Mouse (Mus musculus) embryonic stem cell, embryonic (primary cell): ENCODE results near the gene Gna15.

ENCODE experiments used
- CTCF ChIA-PET, 4 experiments: fragments of 300-600 bp in 2 of 4; fragments of 350-600 bp in 2 of 4; sonication (Branson Sonifier 250); formaldehyde crosslinking; loops; one replicate each; lab custom pipeline; 2022; ENCODE audit warnings: inconsistent platforms in 2 of 4; lab: Charles Lee
- POLR2A ChIA-PET, 4 experiments: fragments of 300-600 bp in 2 of 4; fragments of 350-600 bp in 2 of 4; sonication (Branson Sonifier 250); formaldehyde crosslinking; loops; one replicate each; lab custom pipeline; 2022; ENCODE audit warnings: antibody characterized with exemption in 4 of 4, inconsistent platforms in 1 of 4; lab: Charles Lee

Gene Gna15

DNA sequence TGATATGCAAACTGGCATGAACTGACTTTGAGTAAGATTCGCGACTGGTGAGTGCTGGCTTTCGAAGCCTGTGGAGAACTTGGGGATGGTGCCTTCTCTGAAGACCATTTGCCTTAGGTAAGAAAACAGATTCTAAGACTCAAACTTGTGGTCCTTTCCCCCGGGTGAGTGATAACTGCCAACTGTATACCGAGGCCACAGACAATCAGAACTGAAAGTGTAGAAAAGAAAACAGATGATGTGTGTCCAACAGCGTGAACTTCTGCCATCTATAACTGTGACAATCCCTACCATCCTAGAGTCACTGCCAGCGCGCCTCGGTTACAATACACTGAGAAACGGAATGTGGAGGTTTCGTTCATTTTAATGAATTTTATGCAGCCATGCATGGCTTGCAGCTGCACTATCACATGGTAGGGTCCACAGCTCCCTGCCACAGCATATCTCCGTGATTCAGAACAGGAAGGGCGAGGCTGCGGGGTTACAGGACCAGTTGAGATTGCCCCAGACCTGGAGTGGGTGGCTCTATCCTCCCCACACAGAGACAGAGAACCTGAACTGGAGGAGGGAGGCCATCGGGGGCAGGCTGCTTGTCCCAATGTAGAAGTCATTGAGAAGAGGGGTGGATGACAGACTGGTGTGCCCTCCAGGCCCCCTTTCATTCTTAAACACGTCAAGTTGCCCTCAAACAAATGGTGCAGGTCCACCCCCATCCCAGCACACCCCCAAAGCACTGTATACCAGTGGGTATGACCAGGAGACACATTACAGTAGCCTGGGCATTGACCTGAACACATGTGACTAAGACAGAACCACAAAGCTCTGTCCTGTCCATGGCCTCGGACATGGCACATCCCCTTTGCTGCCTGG, 26.4 kb downstream of the Gna15 start:
- ChIA-PET CTCF (interaction anchor here in 2 of 4 experiments (0.6 to 2.4 kb wide), 7 partner anchors 13 to 205 kb away, joined by 3 to 10 read pairs (median 4); partner anchors contain the start of genes Celf5 (in 1 of the 2) and Pip5k1c (in 1 of the 2)), POLR2A (interaction anchor here in 2 of 4 experiments (0.6 to 5.5 kb wide), 15 partner anchors 9 to 205 kb away, joined by 3 to 60 read pairs (median 3); partner anchors contain the start of genes Celf5 (in 1 of the 2) and Pip5k1c (in 1 of the 2))

DNA sequence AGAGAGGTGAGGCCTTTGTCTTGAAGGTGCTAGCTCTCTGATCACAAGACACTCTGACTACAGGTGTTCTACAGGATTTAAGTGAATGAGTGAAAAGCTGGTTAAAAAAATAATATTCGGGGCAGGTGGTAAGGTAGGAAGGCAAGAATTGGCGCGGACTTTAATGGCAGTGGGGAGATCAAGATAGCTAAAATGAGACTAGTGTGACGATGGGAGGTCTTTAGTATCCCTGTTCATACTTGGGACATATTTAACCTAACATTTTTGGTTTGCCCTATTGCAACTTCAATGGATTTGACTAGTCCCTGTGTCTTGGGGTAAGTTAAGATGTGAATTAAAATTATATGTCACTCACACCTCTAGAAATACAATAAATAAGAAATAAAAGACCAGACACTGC, 27.1 kb downstream of the Gna15 start:
- POLR2A ChIA-PET: interaction anchor here in 3 of 4 experiments (0.6 to 5.5 kb wide), 47 partner anchors 9 to 567 kb away, joined by 3 to 60 read pairs (median 4); partner anchors contain the start of genes Pip5k1c (in 2 of the 3), Cactin (in 1 of the 3), Celf5 (in 1 of the 3) and Eef2 (in 1 of the 3)
- CTCF ChIA-PET: interaction anchor here in 3 of 4 experiments (0.6 to 2.5 kb wide), 25 partner anchors 11 to 616 kb away, joined by 3 to 13 read pairs (median 3); partner anchors contain the start of genes Celf5 (in 2 of the 3), Gna11 (in 1 of the 3) and Pip5k1c (in 1 of the 3)

DNA sequence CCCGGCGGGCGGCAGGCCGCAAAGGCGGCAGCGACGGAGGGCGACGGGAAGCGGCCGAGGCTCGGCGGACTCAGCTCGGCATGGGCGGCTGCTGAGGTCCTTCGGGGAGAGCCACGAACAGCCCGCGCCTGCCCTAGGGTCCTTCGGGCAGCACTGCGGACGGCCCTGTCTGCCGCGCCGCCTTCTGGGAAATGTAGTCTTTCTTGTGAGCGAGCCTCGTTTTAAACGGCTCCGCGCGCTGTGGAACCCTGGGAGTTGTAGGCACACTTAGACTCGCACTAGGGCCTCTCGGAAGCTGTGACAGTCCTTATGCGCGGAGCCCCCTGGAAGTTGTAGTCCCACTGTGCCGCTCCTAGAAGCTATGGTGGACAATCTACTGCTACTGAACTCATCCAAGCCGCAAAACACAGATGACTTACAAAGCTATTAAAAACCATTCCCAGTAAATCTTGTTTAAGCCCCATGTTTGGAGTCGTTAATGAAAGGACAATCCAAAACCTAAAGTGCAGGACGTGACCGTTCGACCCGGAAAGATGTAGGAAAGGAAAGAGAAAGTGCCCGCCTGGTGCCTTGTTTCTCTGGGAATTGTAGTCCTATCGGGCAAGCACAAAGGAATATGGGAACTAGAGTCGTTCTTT, 27.6 kb downstream of the Gna15 start, which contains the start of gene Ncln:
TSS of gene Ncln (minus strand) at position 129 of the 638 bp plus-strand sequence.
- ChIA-PET POLR2A (interaction anchor here (0.5 to 5.5 kb wide), 53 partner anchors 8 to 567 kb away, joined by 3 to 60 read pairs (median 4); partner anchors contain the start of genes Pip5k1c (in 2 of the 4), Cactin (in 1 of the 4), Celf5 (in 1 of the 4) and Eef2 (in 1 of the 4)), CTCF (interaction anchor here (0.5 to 2.5 kb wide), 31 partner anchors 8 to 615 kb away, joined by 3 to 13 read pairs (median 3); partner anchors contain the start of genes Celf5 (in 2 of the 4), Gna11 (in 1 of the 4) and Pip5k1c (in 1 of the 4))

DNA sequence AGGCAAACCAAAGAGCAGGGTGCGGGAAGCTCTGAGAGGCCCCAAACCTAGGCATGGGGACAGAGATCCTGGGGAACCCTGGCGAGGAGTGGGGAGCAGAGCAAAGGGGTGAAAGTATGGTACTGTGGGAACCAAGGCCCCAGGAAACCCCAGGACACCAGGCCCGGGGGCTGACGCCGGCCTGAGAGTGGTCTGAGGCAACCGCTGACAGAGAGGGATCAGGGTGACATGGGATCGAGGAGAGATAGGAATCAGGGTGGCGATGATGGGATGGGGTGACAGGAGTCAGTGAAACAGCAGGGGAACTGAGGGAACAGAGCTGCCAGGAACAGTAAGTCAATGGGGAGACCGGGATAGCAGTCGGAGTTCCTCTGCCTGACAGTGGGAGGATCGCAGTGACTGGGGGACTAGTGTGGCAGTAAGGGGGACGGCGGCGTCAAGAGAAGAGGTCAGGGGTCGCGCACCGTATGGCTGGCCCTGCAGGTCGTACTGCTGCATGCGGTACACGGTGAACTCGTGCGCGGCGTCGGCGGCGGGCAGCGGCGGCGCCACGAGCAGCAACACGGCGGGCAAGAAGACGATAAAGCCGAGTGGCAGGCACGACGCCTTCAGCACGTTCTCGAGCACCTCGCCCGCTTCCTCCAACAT, 28.3 kb downstream of the Gna15 start:
- CTCF ChIA-PET: interaction anchor here (0.5 to 2.5 kb wide), 24 partner anchors 8 to 470 kb away, joined by 3 to 13 read pairs (median 3); partner anchors contain the start of genes Celf5 (in 2 of the 4), Diras1 (in 1 of the 4), Gna11 (in 1 of the 4) and Pip5k1c (in 1 of the 4)
- POLR2A ChIA-PET: interaction anchor here (0.5 to 5.5 kb wide), 41 partner anchors 8 to 566 kb away, joined by 3 to 60 read pairs (median 4); partner anchors contain the start of genes Cactin (in 1 of the 4), Eef2 (in 1 of the 4), Gadd45b (in 1 of the 4) and Gna11 (in 1 of the 4)

DNA sequence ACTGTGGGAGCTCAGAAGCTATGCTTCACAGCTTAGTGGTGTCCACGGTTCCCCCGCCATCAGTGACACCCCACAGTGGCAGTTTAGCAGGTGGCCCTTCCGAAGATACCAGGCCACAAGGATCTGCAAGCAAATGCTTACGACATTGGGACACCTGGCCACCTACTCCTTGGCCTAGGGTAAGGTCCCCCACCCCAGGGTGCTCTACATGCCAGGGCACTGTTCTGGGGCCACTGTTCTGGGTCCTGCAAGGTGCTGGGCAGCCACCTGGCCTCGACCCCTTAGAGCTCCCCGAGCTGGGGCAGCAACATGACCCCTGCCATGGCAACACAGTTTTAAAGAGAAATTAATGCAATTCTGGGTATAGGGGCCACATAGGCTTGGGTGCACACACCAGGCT, 28.9 kb downstream of the Gna15 start:
- POLR2A ChIA-PET: interaction anchor here in 3 of 4 experiments (0.7 to 5.5 kb wide), 13 partner anchors 9 to 93 kb away, joined by 3 to 60 read pairs (median 9); partner anchors contain the start of genes Celf5 (in 1 of the 3) and Gna11 (in 1 of the 3)
- CTCF ChIA-PET: interaction anchor here in 3 of 4 experiments (0.5 to 2.5 kb wide), 8 partner anchors 10 to 469 kb away, joined by 3 to 8 read pairs (median 3); partner anchors contain the start of gene Diras1 (in 1 of the 3)

DNA sequence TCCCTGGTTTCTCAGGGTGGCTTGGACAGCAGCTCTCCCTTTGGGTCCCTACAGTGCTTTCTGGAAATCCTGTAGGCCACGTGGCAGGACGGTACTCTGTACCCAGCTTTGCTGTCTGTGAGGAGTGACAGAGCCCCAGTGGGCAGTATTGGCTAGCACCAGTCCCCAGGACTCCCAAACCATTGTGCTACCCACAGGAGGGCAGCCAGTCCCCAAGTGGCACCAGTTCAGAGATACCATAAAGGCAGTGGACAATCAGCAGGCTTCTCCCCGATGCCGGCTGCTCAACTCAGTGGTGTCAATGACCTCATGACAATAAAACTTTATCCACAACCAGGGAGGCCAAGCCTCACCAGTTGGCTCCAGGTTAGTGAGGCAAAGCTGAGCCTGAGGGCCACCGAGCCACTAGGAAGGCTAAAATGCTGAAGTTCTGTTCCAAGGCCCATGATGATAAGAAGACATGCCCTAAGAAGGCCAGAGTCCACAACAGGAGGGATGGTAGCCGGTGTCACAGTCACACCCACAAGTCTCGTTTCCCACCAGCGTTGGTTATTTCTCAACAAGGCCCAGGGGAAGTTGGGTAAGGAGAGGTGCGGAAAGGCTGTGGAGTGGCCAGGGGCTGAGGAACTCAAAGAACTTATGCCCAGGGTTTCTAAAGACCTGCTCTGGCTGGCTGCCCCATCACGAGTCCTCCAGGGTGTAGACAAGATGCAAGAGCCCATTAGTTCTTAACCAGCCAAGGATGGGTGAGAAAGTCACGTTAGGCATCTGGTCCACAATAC, 29.6 kb downstream of the Gna15 start:
- CTCF ChIA-PET: interaction anchor here in 2 of 4 experiments (1.0 to 2.5 kb wide), 7 partner anchors 8 to 276 kb away, joined by 3 to 8 read pairs (median 4); no protein-coding TSS in a partner anchor
- POLR2A ChIA-PET: interaction anchor here in 3 of 4 experiments (0.5 to 5.5 kb wide), 11 partner anchors 8 to 1653 kb away, joined by 3 to 60 read pairs (median 10); partner anchors contain the start of genes Celf5 (in 1 of the 3) and Gna11 (in 1 of the 3)

DNA sequence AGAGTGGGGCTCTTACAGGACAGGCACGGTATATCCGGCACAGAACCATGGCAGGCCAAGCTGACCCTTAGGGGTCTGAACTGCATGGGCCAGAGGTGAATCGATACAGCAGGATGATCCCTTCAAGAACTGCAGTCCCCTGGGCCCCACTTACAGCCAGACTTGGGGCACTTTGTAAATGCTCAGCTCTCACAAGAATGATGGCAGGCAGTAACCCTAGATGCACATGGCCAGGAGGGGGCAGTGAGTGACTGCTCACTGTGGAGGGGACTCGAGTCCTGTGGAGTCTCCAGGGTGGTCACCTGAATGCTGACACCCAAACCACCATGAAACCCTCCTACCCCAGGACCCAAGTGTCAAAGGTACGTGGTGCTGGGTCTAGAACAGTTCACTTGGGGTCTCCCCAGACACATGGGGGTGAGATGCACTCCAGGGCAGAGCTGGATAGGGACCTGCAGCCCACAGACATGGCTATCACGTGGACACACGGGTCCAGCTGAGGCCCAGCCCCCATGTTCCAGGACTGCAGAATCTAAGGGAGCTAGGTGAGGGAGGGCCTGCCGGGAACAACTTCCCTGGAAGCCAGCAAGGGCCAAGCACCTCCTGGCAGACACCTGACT, 30.3 kb downstream of the Gna15 start:
- CTCF ChIA-PET: interaction anchor here in 2 of 4 experiments (0.6 to 1.8 kb wide), 5 partner anchors 9 to 58 kb away, joined by 3 to 5 read pairs (median 4); no protein-coding TSS in a partner anchor
- POLR2A ChIA-PET: interaction anchor here in 2 of 4 experiments (1.1 to 5.5 kb wide), 6 partner anchors 9 to 92 kb away, joined by 3 to 60 read pairs (median 4); no protein-coding TSS in a partner anchor

DNA sequence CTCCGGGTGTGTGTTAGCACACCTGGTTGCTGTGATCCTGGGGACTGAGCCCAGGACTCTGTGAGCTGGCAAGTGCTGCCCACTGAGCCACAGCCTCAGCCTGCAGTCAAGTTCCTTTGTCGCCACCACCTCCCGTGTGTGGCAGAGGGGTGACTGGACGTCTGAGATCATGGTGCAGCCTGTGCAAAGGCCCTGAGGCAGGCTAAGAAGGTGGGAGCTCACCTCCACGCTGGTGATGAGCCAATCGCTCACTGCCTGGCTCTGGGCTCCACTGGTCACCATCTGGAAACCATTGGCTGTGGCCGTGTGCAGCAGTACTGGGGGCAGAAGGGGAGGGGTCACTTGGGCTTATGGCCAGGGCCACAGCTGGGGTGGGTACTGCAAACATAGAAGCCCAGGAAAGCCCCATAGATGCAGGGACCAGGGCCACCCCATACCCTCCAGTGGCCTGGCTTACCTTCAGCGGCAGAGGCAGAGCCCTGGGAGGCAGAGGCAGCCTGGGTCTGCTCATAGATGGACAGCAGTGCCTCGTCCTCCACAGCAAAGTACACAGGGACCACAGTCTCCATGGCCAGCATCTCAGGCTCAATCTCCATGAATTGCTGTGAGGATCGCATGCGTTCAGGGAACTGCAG, 31.3 kb downstream of the Gna15 start:
- ChIA-PET CTCF (interaction anchor here in 1 of 4 experiments (1.3 to 1.7 kb wide), 2 partner anchors 9 to 10 kb away, joined by 5 read pairs; no protein-coding TSS in a partner anchor), POLR2A (interaction anchor here in 2 of 4 experiments (1.1 to 1.7 kb wide), 3 partner anchors 9 to 27 kb away, joined by 3 to 4 read pairs (median 3); no protein-coding TSS in a partner anchor)

DNA sequence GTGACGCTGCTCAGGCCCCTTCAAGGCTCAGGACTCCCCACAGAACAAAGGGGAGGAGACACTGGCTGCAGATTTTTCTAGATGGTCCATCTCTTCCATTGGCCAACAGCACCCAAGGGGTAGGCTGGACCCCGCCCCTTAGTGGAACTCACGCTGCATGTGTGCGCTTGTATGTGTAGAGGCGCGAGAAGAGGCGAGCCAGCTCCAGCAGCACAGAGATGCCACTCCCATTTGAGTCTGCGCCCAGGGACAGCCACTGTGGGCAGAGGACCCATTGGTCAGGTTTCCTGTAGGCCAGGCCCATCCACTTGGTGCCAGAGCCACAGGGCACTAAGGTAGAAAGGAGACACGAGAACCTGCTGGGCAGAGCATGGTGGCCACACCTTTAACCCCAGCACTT, 33.0 kb downstream of the Gna15 start:
- ChIA-PET CTCF (interaction anchor here in 2 of 4 experiments (0.9 to 1.7 kb wide), 3 partner anchors 12 to 59 kb away, joined by 3 to 5 read pairs (median 3); no protein-coding TSS in a partner anchor), POLR2A (interaction anchor here in 2 of 4 experiments (0.8 to 3.4 kb wide), 4 partner anchors 15 to 63 kb away, joined by 3 to 19 read pairs (median 4); no protein-coding TSS in a partner anchor)

DNA sequence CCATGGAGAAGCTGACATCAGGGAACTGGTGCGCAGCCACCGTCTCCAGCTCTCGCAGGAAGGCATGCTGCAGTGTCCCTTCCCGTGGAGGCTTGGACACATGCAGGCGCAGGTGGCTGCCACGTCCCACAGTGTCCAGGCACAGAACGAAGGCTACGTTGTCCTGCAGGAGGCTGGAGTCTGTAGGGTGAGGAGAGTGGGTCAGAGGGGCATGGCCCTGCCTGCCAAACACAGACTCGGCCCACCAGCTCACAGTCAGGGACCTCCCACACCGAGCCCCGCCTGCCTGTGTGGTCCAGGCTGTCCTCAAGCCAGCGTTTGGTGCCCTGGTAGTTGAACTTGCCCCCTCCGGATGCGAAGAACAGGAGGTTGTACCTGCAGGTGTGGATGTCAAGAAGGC, 34.1 kb downstream of the Gna15 start:
- POLR2A ChIA-PET: interaction anchor here in 2 of 4 experiments (0.8 to 3.4 kb wide), 3 partner anchors 18 to 65 kb away, joined by 3 to 19 read pairs (median 4); no protein-coding TSS in a partner anchor
- CTCF ChIA-PET: interaction anchor here in 2 of 4 experiments (0.9 to 2.6 kb wide), 3 partner anchors 13 to 63 kb away, joined by 3 to 11 read pairs (median 4); no protein-coding TSS in a partner anchor

DNA sequence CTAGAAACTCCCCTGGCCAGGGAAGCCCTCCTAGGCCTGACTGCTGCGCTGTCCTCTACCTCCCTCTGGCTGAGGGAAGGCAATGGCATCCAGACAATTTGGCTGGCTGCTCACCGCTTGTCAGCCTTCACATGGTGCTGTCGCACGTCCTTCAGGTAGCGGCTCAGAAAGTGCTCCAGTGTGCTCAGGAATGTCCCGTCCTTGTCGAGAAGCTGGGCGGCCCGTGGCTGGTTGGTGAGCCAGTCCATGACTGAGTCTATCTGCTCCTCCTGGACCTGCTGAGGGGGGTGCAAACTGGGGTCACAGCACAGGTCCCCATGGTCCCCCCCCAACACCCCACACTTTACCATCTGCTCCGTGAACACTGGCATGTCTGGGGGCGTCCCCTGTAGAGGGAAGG, 35.9 kb downstream of the Gna15 start:
- ChIA-PET CTCF (interaction anchor here in 2 of 4 experiments (0.5 to 2.6 kb wide), 8 partner anchors 8 to 321 kb away, joined by 3 to 11 read pairs (median 3); partner anchors contain the start of genes Ncln (in 1 of the 2) and Pias4 (in 1 of the 2)), POLR2A (interaction anchor here (0.8 to 4.8 kb wide), 15 partner anchors 8 to 382 kb away, joined by 3 to 23 read pairs (median 4); partner anchors contain the start of genes Ncln (in 4 of the 4), Map2k2 (in 1 of the 4), Pip5k1c (in 1 of the 4) and Sirt6 (in 1 of the 4))

DNA sequence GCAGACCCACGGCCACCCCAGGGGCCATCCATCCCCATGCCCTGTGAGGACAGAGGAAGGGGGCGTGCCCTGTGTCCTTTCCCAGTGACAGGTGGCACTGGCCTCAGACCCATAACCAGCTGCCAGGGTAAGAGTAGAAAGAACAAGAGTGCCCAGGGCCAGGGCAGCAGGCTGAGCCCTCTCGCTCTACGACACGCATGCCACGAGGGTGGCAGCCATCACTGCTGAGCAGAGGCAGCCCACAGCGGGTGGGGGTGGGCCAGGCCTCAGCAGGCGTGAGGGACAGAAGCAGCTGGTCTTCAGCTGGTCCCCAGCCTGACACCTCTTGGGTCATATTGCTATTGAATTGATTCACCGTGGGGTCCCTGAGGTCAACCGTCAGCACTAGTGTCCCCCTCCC, 37.5 kb downstream of the Gna15 start:
- ChIA-PET CTCF (interaction anchor here in 1 of 4 experiments (0.6 to 2.5 kb wide), 4 partner anchors 34 to 182 kb away, joined by 3 to 27 read pairs (median 7); no protein-coding TSS in a partner anchor), POLR2A (interaction anchor here in 2 of 4 experiments (1.7 to 4.8 kb wide), 3 partner anchors 9 to 64 kb away, joined by 3 to 23 read pairs (median 10); partner anchors contain the start of gene Ncln (in 2 of the 2))

DNA sequence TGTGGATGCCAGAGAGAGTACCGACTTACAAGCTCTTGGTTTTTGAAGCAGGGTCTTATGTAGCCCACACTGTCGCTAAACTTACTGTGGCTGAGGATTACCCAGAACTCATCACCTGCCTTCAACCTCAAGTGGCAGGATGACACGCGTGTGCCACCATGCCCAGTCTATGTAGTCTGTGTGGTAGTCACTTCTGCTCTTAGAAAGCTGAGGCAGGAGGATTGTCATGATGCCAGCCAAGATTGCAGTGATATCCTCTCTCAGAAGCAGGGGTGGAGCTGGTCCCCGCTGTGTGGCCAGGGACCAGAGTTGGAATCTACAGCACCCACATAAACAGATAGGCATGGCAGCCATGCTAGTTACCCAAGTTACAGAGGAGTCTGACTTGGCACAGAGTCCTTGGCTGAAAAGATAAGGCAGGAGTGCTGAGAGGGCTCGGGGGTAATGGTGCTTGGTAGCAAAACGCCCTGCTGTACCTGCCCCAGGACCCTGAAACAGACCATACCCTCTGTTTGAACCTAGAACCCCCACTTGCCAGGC, 38.5 kb downstream of the Gna15 start:
- POLR2A ChIA-PET: interaction anchor here (0.5 to 4.8 kb wide), 23 partner anchors 9 to 1808 kb away, joined by 3 to 23 read pairs (median 3); partner anchors contain the start of genes Ncln (in 3 of the 4) and Fzr1 (in 1 of the 4)
- CTCF ChIA-PET: interaction anchor here (0.6 to 2.7 kb wide), 32 partner anchors 8 to 294 kb away, joined by 3 to 27 read pairs (median 4); partner anchors contain the start of genes Fzr1 (in 1 of the 4), Gna15 (in 1 of the 4), Ncln (in 1 of the 4) and Pip5k1c (in 1 of the 4)
